Mouse (Mus musculus): ENCODE data around the gene Zswim2.
"Not testable (repeated sequence)": the region's sequence is repeated elsewhere in the genome, so short reads cannot be mapped to it uniquely, and the experiment has no call there.

DNA sequence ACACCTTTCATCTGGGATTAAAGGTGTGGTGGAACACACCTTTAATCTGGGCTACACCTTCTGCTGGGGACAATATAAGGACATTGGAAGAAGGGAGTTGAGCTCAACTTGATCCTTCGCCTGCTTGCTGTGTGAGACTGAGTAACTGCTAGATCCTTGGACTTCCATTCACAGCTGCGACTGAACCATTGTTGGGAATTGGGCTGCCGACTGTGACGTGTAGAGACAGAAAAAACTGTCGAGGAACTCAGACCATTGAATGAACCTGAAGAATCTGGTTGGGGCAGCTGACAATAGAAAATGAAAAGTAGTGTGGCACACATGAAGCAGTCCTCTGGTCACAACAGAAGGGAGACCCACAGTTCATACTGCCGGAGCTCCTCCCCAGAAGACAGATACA is 43.4 kb upstream of the Zswim2 start, which contains the start of gene Gm13697:
- not testable (repeated sequence) for TF ChIP-seq CTCF (IDR thresholded peaks at IDR 0.05; ENCODE audit: extremely low read depth, insufficient read depth, insufficient read length, insufficient replicate concordance); POLR2A (IDR thresholded peaks at IDR 0.05; ENCODE audit: low read depth, low read length)

Measured in spleen, adult 2 months (tissue).